9 mouse cellular contexts compared by ENCODE assay signal in the genomic region with DNA sequence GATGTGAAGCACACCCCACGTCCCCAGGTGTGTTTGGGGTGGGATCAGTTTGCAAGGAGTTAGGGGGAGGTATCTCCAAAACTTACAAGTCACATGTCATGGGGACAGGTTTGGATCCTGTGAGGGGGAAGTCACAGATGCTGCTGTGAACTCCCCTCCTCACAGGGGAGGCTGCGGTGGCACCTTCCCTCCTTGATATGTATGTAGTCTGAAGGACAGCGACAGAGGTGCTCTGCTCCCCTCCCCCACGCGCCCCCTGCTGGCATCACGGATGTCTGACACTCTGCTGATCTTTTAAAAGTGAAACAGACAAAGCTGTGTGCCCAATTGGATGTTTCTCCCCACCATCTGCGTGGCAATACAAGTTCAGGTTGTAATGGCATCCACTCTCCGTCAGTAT. TPM values are rescaled to one million over a fixed set of nuclear protein-coding genes. Genes with fewer than 3 reads are reported as not detected.
DNase-seq lines count a peak whose midpoint lies in the region; ATAC-seq and TF ChIP-seq lines count a peak whose summit lies in the region.
"Had no signal": no experiment of that assay in that cellular context is flagged by ENCODE, and none has a peak within 500 bp of the region (broad histone marks: within the 10 kb centered on the region; RNA-seq: fewer than 3 reads in every experiment).

No protein-coding gene starts in this region.

- DNase-seq in heart, adult 18-20 months = peak; percentile 34 to 74
- peak; percentile 71 for DNase-seq in MEL (ENCODE audit: low read depth, low spot score)
- peak; percentile 66 for DNase-seq in embryonic facial prominence, embryonic 11.5 days (ENCODE audit: low spot score)
- peak; percentile 77 for DNase-seq in heart, postnatal 4 days
- DNase-seq in liver, embryonic 11.5 days (ENCODE audit: low spot score) = no peak
- DNase-seq in natural killer cell, adult 2 months (ENCODE audit: low spot score in 2 of 2) = peak; percentile 36 to 68
- peak; percentile 84 for DNase-seq in thymus, postnatal 14 days

- no peak overlapping the region for H3K4me2 ChIP-seq in heart, embryonic 11.5 days
- H3K4me2 ChIP-seq in embryonic facial prominence, embryonic 11.5 days (ENCODE audit: low read depth, low read length) = no peak overlapping the region
- H3K4me2 ChIP-seq in liver, embryonic 11.5 days = no peak overlapping the region
- H3K4me2 ChIP-seq: limb, embryonic 12.5 days had no signal

- H3K4me1 ChIP-seq in heart, embryonic 11.5 days (ENCODE audit: control insufficient read depth, insufficient read depth, low read length) = peaks cover 2% of the 10 kb centered on the region; the same call in 1 of the 2 replicates
- peaks cover 7 to 10% of the 10 kb centered on the region in 2 experiments for H3K4me1 ChIP-seq in MEL (ENCODE audit: control insufficient read depth in 1 of 2, insufficient read depth in 2 of 2, low read length in 2 of 2)
- H3K4me1 ChIP-seq in embryonic facial prominence, embryonic 11.5 days (ENCODE audit: control insufficient read depth, insufficient read depth, low read length) = no peaks in the 10 kb centered on the region
- no peaks in the 10 kb centered on the region for H3K4me1 ChIP-seq in liver, embryonic 11.5 days (replicated peaks; ENCODE audit: control insufficient read depth, insufficient read depth, low read length)
- H3K4me1 ChIP-seq: limb, embryonic 12.5 days had no signal

- H3K27me3 ChIP-seq in heart, embryonic 11.5 days (ENCODE audit: control insufficient read depth, insufficient read depth, low read length) = no peaks in the 10 kb centered on the region
- H3K27me3 ChIP-seq in MEL (ENCODE audit: control insufficient read depth in 1 of 2, insufficient read depth in 2 of 2, low read length in 2 of 2) = no peaks in the 10 kb centered on the region
- H3K27me3 ChIP-seq in embryonic facial prominence, embryonic 11.5 days (ENCODE audit: control insufficient read depth, insufficient read depth, low read length) = no peaks in the 10 kb centered on the region
- H3K27me3 ChIP-seq in liver, embryonic 11.5 days (replicated peaks; ENCODE audit: control insufficient read depth, insufficient read depth, low read length) = no peaks in the 10 kb centered on the region
- H3K27me3 ChIP-seq: limb, embryonic 12.5 days had no signal

- no peak for TF ChIP-seq EP300 in MEL (IDR thresholded peaks at IDR 0.05; ENCODE audit: low read depth in 1 of 2, low read length in 2 of 2)

- no peak overlapping the region for H3K9ac ChIP-seq in heart, embryonic 11.5 days (ENCODE audit: low read depth, low read length)
- peak overlapping the region; percentile 23 for H3K9ac ChIP-seq in MEL (ENCODE audit: control insufficient read depth, low read depth, low read length, poor library complexity, severe bottlenecking)
- no peak overlapping the region for H3K9ac ChIP-seq in embryonic facial prominence, embryonic 11.5 days (replicated peaks; ENCODE audit: low read length)
- H3K9ac ChIP-seq in liver, embryonic 11.5 days (ENCODE audit: low read depth, low read length) = no peak overlapping the region
- H3K9ac ChIP-seq: limb, embryonic 12.5 days had no signal

- H3K4me3 ChIP-seq in heart, embryonic 11.5 days (ENCODE audit: low read depth, low read length) = no peak overlapping the region
- peak overlapping the region; percentile 40 to 55; a peak in 3 of 4 replicates for H3K4me3 ChIP-seq in MEL (ENCODE audit: control insufficient read depth in 1 of 2, insufficient read depth in 1 of 2, low read depth in 2 of 2, low read length in 2 of 2)
- no peak overlapping the region for H3K4me3 ChIP-seq in embryonic facial prominence, embryonic 11.5 days (ENCODE audit: low read depth, low read length)
- H3K4me3 ChIP-seq in liver, embryonic 11.5 days (ENCODE audit: low read depth, low read length) = no peak overlapping the region
- H3K4me3 ChIP-seq: limb, embryonic 12.5 days had no signal

- no peaks in the 10 kb centered on the region for H3K36me3 ChIP-seq in heart, embryonic 11.5 days (ENCODE audit: control insufficient read depth, insufficient read depth, low read length)
- H3K36me3 ChIP-seq in MEL (ENCODE audit: control insufficient read depth in 1 of 2, insufficient read depth in 2 of 2, low read length in 2 of 2) = peaks cover 0 to 12% of the 10 kb centered on the region in 2 experiments; a peak in 2 of 4 replicates
- H3K36me3 ChIP-seq in embryonic facial prominence, embryonic 11.5 days (replicated peaks; ENCODE audit: control insufficient read depth, insufficient read depth, low read depth, low read length) = no peaks in the 10 kb centered on the region
- no peaks in the 10 kb centered on the region for H3K36me3 ChIP-seq in liver, embryonic 11.5 days (ENCODE audit: control insufficient read depth, insufficient read depth, low read length)
- H3K36me3 ChIP-seq: limb, embryonic 12.5 days had no signal

- H3K27ac ChIP-seq in heart, embryonic 11.5 days (ENCODE audit: low read depth, low read length) = no peak overlapping the region
- H3K27ac ChIP-seq in MEL (ENCODE audit: control insufficient read depth, low read depth, low read length) = no peak overlapping the region
- no peak overlapping the region for H3K27ac ChIP-seq in embryonic facial prominence, embryonic 11.5 days (replicated peaks; ENCODE audit: low read depth, low read length)
- H3K27ac ChIP-seq in liver, embryonic 11.5 days (ENCODE audit: low read depth, low read length) = no peak overlapping the region
- H3K27ac ChIP-seq: limb, embryonic 12.5 days had no signal

- no peak; the same call in 1 of the 2 replicates for ATAC-seq in heart, embryonic 11.5 days (replicated peaks; ENCODE audit: insufficient number of reproducible peaks, low FRiP score, low TSS enrichment)
- ATAC-seq in embryonic facial prominence, embryonic 11.5 days (replicated peaks; ENCODE audit: insufficient number of reproducible peaks, low FRiP score, low TSS enrichment, low read depth) = no peak
- ATAC-seq in liver, embryonic 11.5 days (replicated peaks; ENCODE audit: low FRiP score) = 0 out of 2 replicates have a peak, but pooled peaks have one; percentile 33

- TF ChIP-seq RAD21 in MEL (IDR thresholded peaks at IDR 0.05; ENCODE audit: low read depth, low read length) = peak; percentile 50

- 20% methylated on average over 8 of the region's 8 CpGs for WGBS in heart, embryonic 11.5 days (ENCODE audit: insufficient replicate concordance)
- WGBS in embryonic facial prominence, embryonic 11.5 days = 22% methylated on average over 8 of the region's 8 CpGs
- WGBS in liver, embryonic 11.5 days = 24% methylated on average over 8 of the region's 8 CpGs

- H3K9me3 ChIP-seq in heart, embryonic 11.5 days (replicated peaks; ENCODE audit: control insufficient read depth, low read length) = no peaks in the 10 kb centered on the region
- no peaks in the 10 kb centered on the region for H3K9me3 ChIP-seq in MEL (replicated peaks; ENCODE audit: insufficient read depth, low read length)
- H3K9me3 ChIP-seq in embryonic facial prominence, embryonic 11.5 days (replicated peaks; ENCODE audit: control insufficient read depth, low read length) = no peaks in the 10 kb centered on the region
- no peaks in the 10 kb centered on the region for H3K9me3 ChIP-seq in liver, embryonic 11.5 days (ENCODE audit: control insufficient read depth, low read length)
- H3K9me3 ChIP-seq: limb, embryonic 12.5 days had no signal

- no peak for TF ChIP-seq POLR2A in MEL (IDR thresholded peaks at IDR 0.05; ENCODE audit: control insufficient read depth in 1 of 2, insufficient read depth in 1 of 2, low read depth in 1 of 2, low read length in 2 of 2, poor library complexity in 1 of 2)

- H3K79me2 ChIP-seq in MEL (ENCODE audit: control insufficient read depth, insufficient read depth, low read length, poor library complexity) = no peaks in the 10 kb centered on the region

- TF ChIP-seq CTCF in MEL (IDR thresholded peaks at IDR 0.05 in 2 of 3, conservative IDR thresholded peaks at IDR 0.05 in 1 of 3; ENCODE audit: control insufficient read depth in 1 of 3, insufficient read depth in 1 of 3, low read depth in 2 of 3, low read length in 3 of 3, poor library complexity in 1 of 3, severe bottlenecking in 1 of 3) = peak; percentile 68 to 76 (median 76)

TF ChIP-seq in MEL, 35 proteins besides CTCF, POLR2A, EP300 and RAD21:
- TF ChIP-seq MXI1 (IDR thresholded peaks at IDR 0.05; ENCODE audit: low read depth, low read length) (no peak), HCFC1 (IDR thresholded peaks at IDR 0.05; ENCODE audit: low read depth, low read length) (no peak), ZC3H11A (IDR thresholded peaks at IDR 0.05; ENCODE audit: low read depth, low read length) (peak; percentile 40; the same call in 1 of the 2 replicates), SMC3 (IDR thresholded peaks at IDR 0.05; ENCODE audit: low read depth, low read length) (peak; percentile 74), E2F4 (IDR thresholded peaks at IDR 0.05; ENCODE audit: borderline replicate concordance, low read depth, low read length) (no peak), MEF2A (IDR thresholded peaks at IDR 0.05; ENCODE audit: extremely low read depth, insufficient replicate concordance, low read depth, low read length, poor library complexity, severe bottlenecking) (no peak), ZKSCAN1 (IDR thresholded peaks at IDR 0.05; ENCODE audit: low read depth, low read length) (no peak), RCOR1 (IDR thresholded peaks at IDR 0.05; ENCODE audit: low read depth, low read length) (no peak)

RNA-seq across cellular contexts. Expression of gene Sepsecs, which starts 35.5 kb away (rescaled TPM):
- total RNA-seq in heart, adult 18-20 months (2021) = 1 to 10 TPM; 5.2 to 6.7 TPM
- polyA plus RNA-seq in heart, embryonic 11.5 days (2014; fragmentation: Nextera tagmentation; extraction: Ambion mirVana) = 5.4 and 7.5 TPM in 2 replicates
- 11.3 and 12.2 TPM in 2 replicates for total RNA-seq in MEL (2012; rRNA removed)
- polyA plus RNA-seq in MEL (2012; ENCODE audit: insufficient read depth in 1 of 2, insufficient read length in 2 of 2, low read depth in 1 of 2, low replicate concordance in 2 of 2, missing spikeins in 1 of 2) = 10 to 100 TPM in 1 of 2 experiments, not detected in 1; 11.8 TPM
- 7.5 and 8.0 TPM in 2 replicates for polyA plus RNA-seq in embryonic facial prominence, embryonic 11.5 days (2014; fragmentation: Nextera tagmentation; extraction: Ambion mirVana)
- total RNA-seq in heart, postnatal 4 days (2021) = 10 to 100 TPM in 1 of 2 experiments, 1 to 10 TPM in 1; 9.9 to 10.0 TPM
- 12.7 and 15.0 TPM in 2 replicates for polyA plus RNA-seq in liver, embryonic 11.5 days (2014; fragmentation: Nextera tagmentation; extraction: Ambion mirVana)

Comparison
In these comparisons a context has a peak if more than half of its experiments do, and no peak if none do; other contexts are left out.
1. H3K4me3 ChIP-seq: peak in MEL (2 of 2); none in heart, embryonic 11.5 days (single experiment), embryonic facial prominence, embryonic 11.5 days (single experiment) and liver, embryonic 11.5 days (single experiment).